Comparison of ENCODE assay signal across 10 mouse cellular contexts in the genomic region with DNA sequence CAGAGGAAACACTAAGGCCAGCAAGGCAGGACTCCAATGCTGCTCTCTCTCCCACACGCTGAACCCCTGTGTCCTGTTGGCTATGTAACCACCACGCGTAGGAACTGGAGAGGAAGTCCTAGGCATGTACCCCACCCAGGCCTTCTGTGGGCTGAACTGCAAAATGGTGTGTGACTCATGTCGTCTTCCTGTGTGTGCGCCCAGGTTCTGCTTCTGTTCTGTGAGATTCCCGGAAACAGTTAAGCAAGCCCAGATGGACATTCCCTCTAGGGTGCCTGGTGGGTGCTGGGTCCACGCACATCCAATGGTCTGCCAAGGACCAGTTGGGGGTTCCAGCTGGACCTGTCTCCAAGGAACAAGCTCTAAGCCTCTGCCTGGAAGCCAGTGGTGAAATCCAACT. TPM values are rescaled to one million over a fixed set of nuclear protein-coding genes. Genes with fewer than 3 reads are reported as not detected.
DNase-seq lines count a peak whose midpoint lies in the region; ATAC-seq lines count a peak whose summit lies in the region.
"Had no signal": no experiment of that assay in that cellular context is flagged by ENCODE, and none has a peak within 500 bp of the region (broad histone marks: within the 10 kb centered on the region; RNA-seq: fewer than 3 reads in every experiment).

No protein-coding gene starts in this region.

- H3K27me3 ChIP-seq in neural tube, embryonic 15.5 days (replicated peaks): no peaks in the 10 kb centered on the region
- H3K27me3 ChIP-seq: forebrain, embryonic 12.5 days had no signal

- WGBS in neural tube, embryonic 15.5 days: 87% methylated on average over 7 of the region's 7 CpGs

- H3K9ac ChIP-seq in neural tube, embryonic 15.5 days (replicated peaks): no peak overlapping the region
- H3K9ac ChIP-seq: forebrain, embryonic 12.5 days had no signal

- peak; percentile 23 for DNase-seq in ovary, postnatal 36 days (ENCODE audit: low spot score)
- DNase-seq in ovary, postnatal 14 days (ENCODE audit: low spot score): no peak
- peak; percentile 20 to 31 for DNase-seq in kidney, adult 8-10 months
- DNase-seq in natural killer cell, adult 2 months (ENCODE audit: low spot score in 2 of 2): peak; percentile 46 to 70
- no peak for DNase-seq in cerebellum, postnatal 36 days
- DNase-seq in thymus, postnatal 0 days (ENCODE audit: low spot score): no peak

- ATAC-seq in common myeloid progenitor, adult 5-6 weeks (replicated peaks; ENCODE audit: low read depth, poor library complexity, severe bottlenecking): peak; percentile 84
- no peak for ATAC-seq in neural tube, embryonic 15.5 days (ENCODE audit: low FRiP score)

- no peak overlapping the region for H3K27ac ChIP-seq in neural tube, embryonic 15.5 days (replicated peaks)
- H3K27ac ChIP-seq: forebrain, embryonic 12.5 days had no signal

- H3K36me3 ChIP-seq in neural tube, embryonic 15.5 days: no peaks in the 10 kb centered on the region
- H3K36me3 ChIP-seq: forebrain, embryonic 12.5 days had no signal

- H3K4me3 ChIP-seq in neural tube, embryonic 15.5 days (replicated peaks): no peak overlapping the region
- H3K4me3 ChIP-seq: forebrain, embryonic 12.5 days had no signal

- no peaks in the 10 kb centered on the region for H3K9me3 ChIP-seq in neural tube, embryonic 15.5 days (replicated peaks)
- H3K9me3 ChIP-seq: forebrain, embryonic 12.5 days had no signal

- no peaks in the 10 kb centered on the region for H3K4me1 ChIP-seq in neural tube, embryonic 15.5 days
- H3K4me1 ChIP-seq: forebrain, embryonic 12.5 days had no signal

- H3K4me2 ChIP-seq in neural tube, embryonic 15.5 days: no peak overlapping the region
- H3K4me2 ChIP-seq: forebrain, embryonic 12.5 days had no signal

RNA-seq across cellular contexts. Expression of a gene that starts 22.2 kb away (rescaled TPM):
- total RNA-seq in common myeloid progenitor, adult 5-6 weeks (2017): 0.27 TPM in 1 of 2 replicates, not detected in the other
- polyA plus RNA-seq in neural tube, embryonic 15.5 days (2015; fragmentation: Nextera tagmentation; extraction: Ambion mirVana): 2.9 and 3.2 TPM in 2 replicates
- polyA plus RNA-seq in thymus, postnatal 0 days (2015; fragmentation: Nextera tagmentation; extraction: Ambion mirVana): 2.9 and 3.8 TPM in 2 replicates

RNA-seq across cellular contexts. Expression of a gene that starts 52.1 kb away (rescaled TPM):
- total RNA-seq in common myeloid progenitor, adult 5-6 weeks (2017): not detected in 2 replicates
- polyA plus RNA-seq in neural tube, embryonic 15.5 days (2015; fragmentation: Nextera tagmentation; extraction: Ambion mirVana): not detected in 2 replicates
- polyA plus RNA-seq in thymus, postnatal 0 days (2015; fragmentation: Nextera tagmentation; extraction: Ambion mirVana): not detected in 2 replicates
- polyA plus RNA-seq: forebrain, embryonic 12.5 days; limb, embryonic 14.5 days had no signal

Comparison
In these comparisons a context has a peak if more than half of its experiments do, and no peak if none do; other contexts are left out.
1. DNase-seq: peak in ovary, postnatal 36 days (single experiment), kidney, adult 8-10 months (2 of 2) and natural killer cell, adult 2 months (2 of 2); none in ovary, postnatal 14 days (single experiment), cerebellum, postnatal 36 days (0 of 2) and thymus, postnatal 0 days (single experiment).